Mouse (Mus musculus) large intestine, adult 2 months (tissue): Measurements from ENCODE around the gene Lcat. TPM values are rescaled to one million over a fixed set of nuclear protein-coding genes. Genes with fewer than 3 reads are reported as not detected.

Experiments
- DNase-seq: peaks from one replicate; pipeline ENCODE4 v3.0.0-alpha.2; 2012; ENCODE audit warnings: low read depth, low spot score
- WGBS: fragments of 180-500 bp; shearing (Covaris S2); methylation state at CpG from one replicate; pipeline ENCODE4 v1.1.7; 2018; 5-methylcytosine and 5-hydroxymethylcytosine counted together
- polyA plus RNA-seq: library from polyadenylated mRNA; depleted of rRNA; stranded (reverse); fragments of >200 nt; gene quantifications from 2 replicates; pipeline ENCODE4 v1.2.3, GENCODE M21; 2012; rRNA removed

Lcat gene
- polyA plus RNA-seq, 1 experiment, result 0.89 TPM

DNA sequence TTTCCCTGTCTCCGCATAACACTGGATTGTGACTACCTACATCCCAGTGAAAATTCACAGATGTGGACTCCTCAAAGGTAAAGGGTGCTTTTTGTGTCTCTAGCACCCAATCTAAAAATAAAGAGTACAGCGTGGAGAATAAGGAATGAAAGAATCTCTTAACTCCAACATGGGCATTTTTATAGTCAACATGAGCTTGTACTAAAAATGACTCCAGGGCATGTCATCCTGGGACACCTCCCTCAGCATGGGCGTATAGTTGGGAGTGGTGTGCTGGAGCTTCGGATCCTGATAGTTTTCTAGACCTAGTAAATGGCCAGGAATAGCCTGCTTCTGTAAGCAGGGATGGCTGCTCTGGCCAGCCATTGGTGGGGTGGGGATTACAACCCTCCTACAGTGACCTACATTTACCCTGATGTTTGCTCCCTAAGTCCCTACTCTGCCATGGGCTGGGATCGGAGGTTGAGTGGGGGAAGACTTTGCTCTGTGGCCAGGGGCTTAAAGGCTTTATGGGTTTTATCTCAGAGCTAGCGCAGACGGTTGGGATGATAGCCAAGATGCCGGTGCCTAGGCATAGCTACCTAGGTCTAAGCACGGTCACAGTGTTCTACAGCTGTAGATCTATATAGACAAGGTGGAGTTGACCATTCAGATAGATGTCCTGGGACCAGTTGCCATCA, 45.2 kb downstream of the Lcat start:
- 54% methylated on average over 9 of the region's 9 CpGs for WGBS
- no peak for DNase-seq

DNA sequence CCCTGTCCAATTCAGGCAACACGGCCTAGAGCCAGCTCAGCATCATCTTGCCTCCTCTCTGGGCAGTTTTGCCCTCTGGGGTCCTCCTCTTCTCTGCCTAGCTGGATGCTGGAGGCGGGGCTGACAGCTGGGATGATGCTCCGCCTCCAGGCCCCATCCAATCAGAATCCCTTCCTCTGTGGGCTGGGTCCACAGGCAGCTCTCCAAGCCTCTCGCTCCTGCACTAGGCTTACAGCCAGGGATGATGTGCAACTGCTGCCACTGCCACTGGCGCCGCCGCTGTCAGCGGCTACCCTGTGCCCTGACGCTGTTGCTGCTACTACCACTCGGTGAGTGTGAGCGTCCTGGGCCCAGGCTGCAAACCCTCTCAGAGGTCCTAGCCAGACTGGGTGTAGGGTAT, 49.8 kb downstream of the Lcat start, which contains the start of gene Nrn1l:
Nrn1l (plus strand) TSS at position 229 of the 400 bp plus-strand sequence.
- DNase-seq, result no peak
- 30% methylated on average over 11 of the region's 11 CpGs for WGBS

DNA sequence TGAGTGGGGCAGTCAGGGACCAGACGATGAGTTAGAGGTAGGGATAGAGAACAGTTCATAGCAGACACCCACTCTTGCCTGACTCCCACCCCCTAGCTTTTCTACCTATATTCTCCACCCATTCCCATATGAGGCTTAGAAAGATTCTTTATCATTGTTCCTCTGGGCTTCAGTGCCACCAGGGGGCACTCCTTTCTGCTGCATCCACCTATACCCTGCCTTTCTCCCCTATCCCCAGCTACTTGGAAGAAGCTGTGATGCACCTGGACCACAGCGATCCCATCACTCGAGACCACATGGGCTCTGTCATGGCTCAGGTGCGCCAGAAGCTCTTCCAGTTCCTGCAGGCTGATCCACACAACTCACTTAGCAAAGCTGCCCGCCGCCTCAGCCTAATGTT, 50.8 kb downstream of the Lcat start:
- 80% methylated on average over 6 of the region's 6 CpGs for WGBS
- no peak for DNase-seq

DNA sequence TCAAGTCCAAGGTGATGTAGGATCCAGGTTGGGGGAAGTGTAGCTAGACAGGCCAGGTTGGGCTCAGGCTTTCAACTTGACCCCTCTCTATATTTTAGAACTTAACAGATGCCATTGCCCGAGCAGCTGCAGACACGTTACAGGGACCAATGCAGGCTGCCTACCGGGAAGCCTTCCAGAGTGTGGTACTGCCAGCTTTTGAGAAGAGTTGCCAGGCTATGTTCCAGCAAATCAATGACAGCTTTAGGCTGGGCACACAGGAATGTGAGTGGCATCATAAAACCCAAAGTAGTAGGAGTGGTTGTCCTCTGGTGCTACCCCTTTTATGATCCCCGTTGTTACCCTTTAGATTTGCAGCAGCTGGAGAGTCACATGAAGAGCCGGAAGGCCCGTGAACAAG, 52.3 kb downstream of the Lcat start:
- WGBS, result 69% methylated on average over 6 of the region's 6 CpGs
- no peak for DNase-seq

DNA sequence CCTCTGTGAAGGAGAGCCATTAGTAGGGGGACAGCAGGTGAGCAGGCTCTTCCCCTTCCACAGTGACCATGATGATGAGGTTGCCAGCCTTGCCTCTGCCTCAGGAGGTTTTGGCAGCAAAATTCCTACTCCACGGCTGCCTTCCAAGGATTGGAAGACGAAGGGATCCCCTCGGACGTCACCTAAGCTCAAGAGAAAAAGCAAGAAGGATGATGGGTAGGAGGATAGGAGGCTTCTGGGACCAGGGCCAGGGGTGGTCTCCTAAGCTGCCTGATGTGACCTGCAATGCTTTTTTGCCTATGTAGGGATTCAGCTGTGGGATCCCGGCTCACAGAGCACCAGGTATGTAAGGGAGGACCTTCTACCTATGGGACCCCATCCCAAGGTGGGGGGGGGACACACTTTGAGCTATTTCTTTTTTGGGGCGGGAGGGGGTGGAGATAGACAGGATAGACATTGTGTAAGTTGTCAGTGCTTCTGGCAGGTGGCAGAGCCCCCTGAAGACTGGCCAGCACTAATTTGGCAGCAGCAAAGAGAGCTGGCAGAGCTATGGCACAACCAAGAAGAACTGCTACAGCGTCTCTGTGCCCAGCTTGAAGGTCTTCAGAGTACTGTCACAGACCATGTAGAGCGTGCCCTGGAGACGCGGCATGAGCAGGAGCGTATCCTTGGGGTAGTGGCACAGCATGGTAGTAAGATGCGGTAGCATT, 53.3 kb downstream of the Lcat start:
- WGBS, result 97% methylated on average over 12 of the region's 12 CpGs
- DNase-seq, result no peak

Other genes with a start within 250 kb of the Lcat start
- 25.5 and 26.4 TPM in 2 replicates for gene Acd, start 242.3 kb downstream of the Lcat start, polyA plus RNA-seq
- 9.2 and 11.5 TPM in 2 replicates for gene Pard6a, start 242.2 kb downstream of the Lcat start, polyA plus RNA-seq
- gene 4933405L10Rik, start 235.7 kb downstream of the Lcat start, polyA plus RNA-seq, result not detected in 2 replicates
- gene Enkd1, start 235.2 kb downstream of the Lcat start, polyA plus RNA-seq, result 5.8 and 6.6 TPM in 2 replicates
- gene Gfod2, start 184.7 kb downstream of the Lcat start, polyA plus RNA-seq, result 5.6 and 8.7 TPM in 2 replicates
- gene Ranbp10, start 116.0 kb downstream of the Lcat start, polyA plus RNA-seq, result 13.9 and 20.0 TPM in 2 replicates
- gene Tsnaxip1, start 115.7 kb downstream of the Lcat start, polyA plus RNA-seq, result not detected in 2 replicates
- gene Cenpt, start 90.1 kb downstream of the Lcat start, polyA plus RNA-seq, result 20.5 and 20.6 TPM in 2 replicates
- 30.3 and 34.5 TPM in 2 replicates for gene Thap11, start 88.2 kb downstream of the Lcat start, polyA plus RNA-seq
- gene Nutf2, start 82.8 kb downstream of the Lcat start, polyA plus RNA-seq, result 32.0 and 34.5 TPM in 2 replicates
- gene Edc4, start 62.5 kb downstream of the Lcat start, polyA plus RNA-seq, result 37.7 and 51.4 TPM in 2 replicates
- gene Nrn1l, start 49.8 kb downstream of the Lcat start, polyA plus RNA-seq, result 0.84 and 1.2 TPM in 2 replicates
- 20.2 and 21.8 TPM in 2 replicates for gene Pskh1, start 42.9 kb downstream of the Lcat start, polyA plus RNA-seq
- gene Ctrl, start 9.5 kb downstream of the Lcat start, polyA plus RNA-seq, result 6.3 and 8.0 TPM in 2 replicates
- gene Psmb10, start 4.9 kb downstream of the Lcat start, polyA plus RNA-seq, result 659 and 697 TPM in 2 replicates
- 9.0 and 12.6 TPM in 2 replicates for gene Slc12a4, start 22.7 kb upstream of the Lcat start, polyA plus RNA-seq
- 0.10 and 0.14 TPM in 2 replicates for gene Dpep3, start 36.0 kb upstream of the Lcat start, polyA plus RNA-seq
- gene Dus2, start 48.0 kb upstream of the Lcat start, polyA plus RNA-seq, result 7.2 and 9.9 TPM in 2 replicates
- not detected in 2 replicates for gene Dpep2nb, start 62.6 kb upstream of the Lcat start, polyA plus RNA-seq
- 6.3 and 6.7 TPM in 2 replicates for gene Ddx28, start 68.5 kb upstream of the Lcat start, polyA plus RNA-seq
- 14.8 and 27.1 TPM in 2 replicates for gene Nfatc3, start 115.5 kb upstream of the Lcat start, polyA plus RNA-seq
- gene Esrp2, start 193.6 kb upstream of the Lcat start, polyA plus RNA-seq, result 19.4 and 32.1 TPM in 2 replicates
- 4.5 TPM in 2 replicates for gene Pla2g15, start 207.0 kb upstream of the Lcat start, polyA plus RNA-seq
- gene Slc7a6, start 225.5 kb upstream of the Lcat start, polyA plus RNA-seq, result 7.7 and 11.6 TPM in 2 replicates